ENCODE assay signal across 8 mouse cellular contexts in genomic region chrX:48343461-48343952, GRCm38 (mm10). TPM values are rescaled to one million over a fixed set of nuclear protein-coding genes. Genes with fewer than 3 reads are reported as not detected.
DNase-seq lines count a peak whose midpoint lies in the region; ATAC-seq and TF ChIP-seq lines count a peak whose summit lies in the region.

No protein-coding gene starts in this region.

- WGBS in hindbrain, postnatal 0 days, result 23% methylated on average over 29 of the region's 36 CpGs

- peak; percentile 85 for ATAC-seq in common myeloid progenitor, adult 5-6 weeks (replicated peaks; ENCODE audit: low read depth, poor library complexity, severe bottlenecking)
- ATAC-seq in hindbrain, postnatal 0 days, result peak; percentile 95
- peak; percentile 94 for ATAC-seq in megakaryocyte, adult 5-6 weeks (ENCODE audit: poor library complexity, severe bottlenecking)

- peak overlapping the region; percentile 58 for H3K9ac ChIP-seq in hindbrain, postnatal 0 days (replicated peaks; ENCODE audit: low read length)

- TF ChIP-seq CTCF in gastrocnemius, adult 2 months (IDR thresholded peaks at IDR 0.05), result no peak
- no peak for TF ChIP-seq CTCF in hindbrain, postnatal 0 days (IDR thresholded peaks at IDR 0.05; ENCODE audit: low read depth)
- no peak for TF ChIP-seq CTCF in left cerebral cortex, adult 2 months (IDR thresholded peaks at IDR 0.05)

- H3K27ac ChIP-seq in gastrocnemius, adult 2 months, result peak overlapping the region; percentile 84
- H3K27ac ChIP-seq in hindbrain, postnatal 0 days, result peak overlapping the region; percentile 69; the same call in 1 of the 2 replicates
- peak overlapping the region; percentile 76 for H3K27ac ChIP-seq in left cerebral cortex, adult 2 months

- no peaks in the 10 kb centered on the region for H3K27me3 ChIP-seq in hindbrain, postnatal 0 days (ENCODE audit: insufficient read depth, low read length)

- H3K4me3 ChIP-seq in gastrocnemius, adult 2 months, result peak overlapping the region; percentile 82
- H3K4me3 ChIP-seq in hindbrain, postnatal 0 days (ENCODE audit: low read length), result peak overlapping the region; percentile 54
- peak overlapping the region; percentile 60 for H3K4me3 ChIP-seq in left cerebral cortex, adult 2 months

- no peaks in the 10 kb centered on the region for H3K4me1 ChIP-seq in hindbrain, postnatal 0 days (ENCODE audit: insufficient read depth, low read length)

- peak; percentile 96 for DNase-seq in ZHBTc4 (ENCODE audit: low read depth, low spot score)
- peak; percentile 93 for DNase-seq in gastrocnemius, adult 2 months
- DNase-seq in hindbrain, postnatal 0 days (ENCODE audit: low spot score), result peak; percentile 92
- peak; percentile 77 to 89 for DNase-seq in left cerebral cortex, adult 2 months (ENCODE audit: extremely low spot score in 1 of 2, low spot score in 2 of 2)
- DNase-seq in right cerebral cortex, adult 2 months (ENCODE audit: low spot score in 2 of 2), result peak; percentile 82 to 85
- peak; percentile 89 for DNase-seq in urinary bladder, postnatal 14 days (ENCODE audit: low spot score)

- no peaks in the 10 kb centered on the region for H3K36me3 ChIP-seq in hindbrain, postnatal 0 days (ENCODE audit: insufficient read depth, low read length)

- no peaks in the 10 kb centered on the region for H3K9me3 ChIP-seq in hindbrain, postnatal 0 days (ENCODE audit: low read length)

- peak overlapping the region; percentile 66 for H3K4me2 ChIP-seq in hindbrain, postnatal 0 days (ENCODE audit: low read depth, low read length)

- intact Hi-C loops in gastrocnemius, adult 2 months (cut with DNase I), result loop anchor here (2.0 to 5.0 kb wide), 2 partner anchors 59 to 169 kb away; partner anchors contain the start of gene Aifm1
- intact Hi-C loops in left cerebral cortex, adult 2 months (cut with DNase I), result loop anchor here (1.0 to 10.0 kb wide), 2 partner anchors 58 to 139 kb away; partner anchors contain the start of gene Zdhhc9

RNA-seq across cellular contexts. Expression of gene Bcorl1, which starts 2.3 kb away (rescaled TPM):
- total RNA-seq in common myeloid progenitor, adult 5-6 weeks (2017), result 4.5 and 13.3 TPM in 2 replicates
- 1 to 10 TPM; 6.7 to 7.0 TPM for total RNA-seq in gastrocnemius, adult 2 months (2021)
- total RNA-seq in hindbrain, postnatal 0 days (2014; rRNA removed), result 7.8 and 8.5 TPM in 2 replicates
- 3.3 and 4.0 TPM in 2 replicates for polyA plus RNA-seq in hindbrain, postnatal 0 days (2015; fragmentation: Nextera tagmentation; extraction: Ambion mirVana)
- total RNA-seq in left cerebral cortex, adult 2 months (2021), result 10 to 100 TPM; 20.3 to 20.4 TPM
- total RNA-seq in megakaryocyte, adult 5-6 weeks (2015), result 4.6 and 5.5 TPM in 2 replicates
- 3.3 and 4.0 TPM in 2 replicates for total RNA-seq in megakaryocyte, adult 5-6 weeks (2017)

Comparison
In these comparisons a context has a peak if more than half of its experiments do, and no peak if none do; other contexts are left out.
1. Peak in every context shown above with its lines: DNase-seq, ATAC-seq, H3K4me3 ChIP-seq and H3K27ac ChIP-seq.